Mouse (Mus musculus) forebrain, embryonic 14.5 days (tissue): ENCODE measurements around the gene Dync2li1. TPM values are rescaled to one million over a fixed set of nuclear protein-coding genes. Genes with fewer than 3 reads are reported as not detected.

Source experiments
- ATAC-seq: fragments of 200-750 bp; cut with Nextera tagmentation; 2 replicates; pipeline ENCODE4 v1.8.0; 2017; ENCODE audit warnings: mild to moderate bottlenecking, moderate library complexity
- DNase-seq: peaks from one replicate; pipeline ENCODE4 v3.0.0-alpha.2; 2015; ENCODE audit warnings: low spot score
- H3K27ac ChIP-seq: fragments of 300-500 bp; sonication (generic); 2 replicates; pipeline ENCODE4 v1.5.1; 2014; ENCODE audit warnings: low read depth, mild to moderate bottlenecking, control low read depth, low read length, moderate library complexity
- H3K27me3 ChIP-seq: fragments of 300-500 bp; sonication (generic); replicated peaks from 2 replicates; pipeline ENCODE4 v1.6.1; 2014; ENCODE audit warnings: low read length, control low read depth, mixed read lengths; ENCODE audit not compliant: control insufficient read depth, insufficient read depth
- H3K36me3 ChIP-seq: fragments of 300-500 bp; sonication (generic); 2 replicates; pipeline ENCODE4 v1.6.1; 2014; ENCODE audit warnings: low read length, control low read depth; ENCODE audit not compliant: control insufficient read depth, insufficient read depth
- H3K4me1 ChIP-seq: fragments of 300-500 bp; sonication (generic); 2 replicates; pipeline ENCODE4 v1.6.1; 2014; ENCODE audit warnings: antibody characterized with exemption, low read length, control low read depth; ENCODE audit not compliant: control insufficient read depth, insufficient read depth
- H3K4me2 ChIP-seq: fragments of 300-500 bp; sonication (generic); 2 replicates; pipeline ENCODE4 v1.6.1; 2014; ENCODE audit warnings: mild to moderate bottlenecking, control low read depth, low read length
- H3K4me3 ChIP-seq: fragments of 300-500 bp; sonication (generic); 2 replicates; pipeline ENCODE4 v1.5.1; 2014; ENCODE audit warnings: low read depth, low read length, control low read depth
- H3K9ac ChIP-seq: fragments of 300-500 bp; sonication (generic); 2 replicates; pipeline ENCODE4 v1.6.1; 2014; ENCODE audit warnings: mild to moderate bottlenecking, low read length, control low read depth, moderate library complexity
- H3K9me3 ChIP-seq: fragments of 300-500 bp; sonication (generic); replicated peaks from 2 replicates; pipeline ENCODE4 v1.6.1; 2016; ENCODE audit warnings: low read length, control low read depth, mixed read lengths; ENCODE audit not compliant: control insufficient read depth
- WGBS: fragments of 180-500 bp; shearing (Covaris S2); extraction: QIAGEN DNeasy Blood & Tissue Kit; methylation state at CpG from one replicate; pipeline ENCODE4 v1.1.7; 2014; 5-methylcytosine and 5-hydroxymethylcytosine counted together
- polyA plus RNA-seq: library from polyadenylated mRNA; unstranded; fragments of >200 nt; fragmentation: Nextera tagmentation; extraction: Ambion mirVana; gene quantifications from 2 replicates; pipeline ENCODE4 v1.2.1, GENCODE M21; 2014

The Dync2li1 gene
- polyA plus RNA-seq, 1 experiment from 2014 or later = 43.3 TPM

- Histone ChIP-seq H3K9me3 (no peaks in the 10 kb centered on the region), H3K9ac (no peak overlapping the region), H3K4me2 (no peak overlapping the region), H3K4me1 (no peaks in the 10 kb centered on the region), H3K4me3 (no peak overlapping the region), H3K27me3 (no peaks in the 10 kb centered on the region), H3K27ac (no peak overlapping the region), H3K36me3 (no peaks in the 10 kb centered on the region)
- WGBS = 63% methylated on average over 5 of the region's 5 CpGs
- DNase-seq = no peak
- no peak for ATAC-seq
These were observed 31.9 kb downstream of the Dync2li1 start for GRCm38 (mm10) chr17:84658195-84658594.

GRCm38 (mm10) chr17:84658951-84659350, 32.7 kb downstream of the Dync2li1 start:
- Histone ChIP-seq H3K9me3 (no peaks in the 10 kb centered on the region), H3K4me2 (no peak overlapping the region), H3K36me3 (no peaks in the 10 kb centered on the region), H3K27ac (no peak overlapping the region), H3K4me3 (no peak overlapping the region), H3K4me1 (no peaks in the 10 kb centered on the region), H3K27me3 (no peaks in the 10 kb centered on the region), H3K9ac (no peak overlapping the region)
- DNase-seq = no peak
- ATAC-seq = no peak
- 79% methylated on average over 8 of the region's 8 CpGs for WGBS

DNA sequence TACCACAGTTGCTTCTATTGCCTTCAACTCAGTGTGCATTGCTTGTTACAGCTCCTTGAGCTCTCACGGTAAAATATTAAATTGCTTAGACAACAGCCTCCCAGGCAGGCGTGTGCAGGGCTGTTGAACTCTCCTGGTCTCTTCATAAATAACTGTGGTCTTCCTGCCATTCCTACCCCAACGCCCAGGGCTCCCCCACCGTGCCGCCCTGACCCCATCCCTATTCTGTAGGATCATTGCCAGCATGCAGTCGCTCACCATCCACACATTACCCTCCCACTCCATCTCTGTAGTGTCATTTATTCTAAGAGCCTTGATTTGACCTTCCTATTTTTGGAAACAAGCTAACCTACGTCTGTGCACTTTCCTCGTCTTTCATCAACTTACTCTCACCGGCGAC, 38.8 kb downstream of the Dync2li1 start:
- Histone ChIP-seq H3K9ac (no peak overlapping the region), H3K27me3 (no peaks in the 10 kb centered on the region), H3K36me3 (no peaks in the 10 kb centered on the region), H3K4me2 (no peak overlapping the region), H3K9me3 (no peaks in the 10 kb centered on the region), H3K27ac (no peak overlapping the region), H3K4me1 (no peaks in the 10 kb centered on the region), H3K4me3 (no peak overlapping the region)
- no peak for ATAC-seq
- 70% methylated on average over 10 of the region's 10 CpGs for WGBS
- no peak for DNase-seq

DNA sequence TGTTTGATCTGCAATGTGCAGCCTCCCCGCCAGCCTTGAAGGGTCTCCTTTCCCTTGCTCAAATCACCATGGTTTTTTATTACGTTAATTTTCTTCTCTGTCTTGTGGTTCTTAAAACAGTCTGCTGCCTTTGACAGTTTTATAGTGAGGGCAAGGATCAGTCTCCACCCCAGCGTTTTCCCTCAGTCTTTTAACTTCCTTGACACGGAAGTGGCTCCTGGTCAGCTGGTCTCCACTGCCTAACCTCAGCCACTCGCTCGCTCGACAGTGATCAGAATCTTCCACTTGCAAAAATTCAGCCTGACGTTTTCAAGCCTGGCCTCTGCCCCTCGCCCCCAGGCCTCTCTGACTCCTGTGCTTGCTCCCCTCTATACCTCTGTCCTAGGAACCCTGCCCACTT, 39.4 kb downstream of the Dync2li1 start:
- Histone ChIP-seq H3K4me3 (no peak overlapping the region), H3K4me1 (no peaks in the 10 kb centered on the region), H3K36me3 (no peaks in the 10 kb centered on the region), H3K27me3 (no peaks in the 10 kb centered on the region), H3K9ac (no peak overlapping the region), H3K4me2 (no peak overlapping the region), H3K27ac (no peak overlapping the region), H3K9me3 (no peaks in the 10 kb centered on the region)
- DNase-seq (no peak), ATAC-seq (no peak)
- 70% methylated on average over 9 of the region's 9 CpGs for WGBS

DNA sequence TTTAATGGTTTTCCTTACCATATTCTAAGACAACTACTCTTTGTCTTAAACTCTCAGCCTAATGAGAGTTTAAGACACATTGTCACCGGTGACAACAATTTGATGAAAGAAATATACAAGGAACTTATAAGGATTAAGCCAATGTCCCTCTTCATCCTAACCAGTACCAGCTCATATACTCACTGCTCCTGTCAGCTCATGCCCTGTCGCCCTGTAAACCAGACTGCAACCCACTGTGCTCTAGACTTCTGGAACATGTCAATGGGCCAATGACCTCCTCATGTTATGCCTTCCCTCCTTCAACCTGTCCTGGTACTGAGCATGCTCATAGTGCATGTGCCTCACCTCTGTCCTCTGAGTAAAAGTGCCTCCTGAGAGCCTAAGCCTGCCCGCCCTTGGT, 41.6 kb downstream of the Dync2li1 start:
- no peak overlapping the region for H3K4me3 ChIP-seq
- H3K4me2 ChIP-seq = no peak overlapping the region
- H3K9ac ChIP-seq = no peak overlapping the region
- no peak overlapping the region for H3K27ac ChIP-seq
- no peaks in the 10 kb centered on the region for H3K9me3 ChIP-seq
- ATAC-seq (no peak), DNase-seq (no peak)
- H3K4me1 ChIP-seq = no peaks in the 10 kb centered on the region
- WGBS = 89% methylated on average over 3 of the region's 3 CpGs
- H3K36me3 ChIP-seq = no peaks in the 10 kb centered on the region
- no peaks in the 10 kb centered on the region for H3K27me3 ChIP-seq

DNA sequence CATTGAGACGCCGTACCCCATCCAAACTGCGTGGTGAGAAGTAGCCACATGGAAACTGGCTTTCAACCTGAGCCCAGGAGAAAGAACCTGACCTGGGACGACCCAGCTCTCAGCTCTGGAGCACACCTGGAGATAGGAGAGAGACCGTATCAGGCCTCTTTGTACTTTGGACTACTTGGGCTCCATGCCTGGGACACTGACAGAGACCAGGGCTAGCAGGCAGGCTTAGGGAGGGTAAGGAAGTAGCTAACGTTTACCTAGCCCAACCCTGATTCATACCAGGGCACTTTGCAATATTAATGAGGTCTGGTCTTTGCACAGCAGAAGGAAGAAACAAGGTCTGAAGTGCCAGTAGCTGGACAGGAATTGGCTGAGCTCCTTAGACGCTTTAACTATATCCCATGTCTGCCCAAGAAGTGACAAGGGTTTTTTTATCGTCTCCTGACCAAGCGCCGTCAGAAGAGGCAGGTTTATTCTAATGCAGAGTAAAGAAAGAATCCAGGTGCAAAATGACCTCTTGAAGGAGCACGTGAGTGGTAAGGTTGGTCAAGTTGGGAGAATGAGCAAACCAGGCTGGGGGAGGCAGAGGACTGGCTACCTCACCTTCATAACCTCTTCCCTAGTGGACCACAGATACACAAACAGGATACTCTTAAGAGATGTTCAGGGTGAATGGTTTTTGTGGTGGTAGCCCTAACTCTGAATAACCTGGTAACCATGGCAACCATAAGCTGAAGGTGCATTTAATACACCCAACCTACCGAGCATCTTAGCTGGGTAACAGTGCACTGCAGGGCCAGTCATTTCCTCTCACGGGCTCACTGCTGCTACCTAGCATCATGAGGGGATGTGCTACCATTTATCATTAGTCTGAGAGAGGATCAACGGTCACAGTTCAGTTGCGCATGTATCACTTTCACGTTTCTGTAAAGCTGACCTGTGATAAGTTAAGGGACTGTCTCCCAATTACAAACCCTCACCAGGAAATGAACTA, 46.4 kb downstream of the Dync2li1 start:
- ATAC-seq (no peak), DNase-seq (no peak)
- H3K4me2 ChIP-seq = no peak overlapping the region
- H3K36me3 ChIP-seq = no peaks in the 10 kb centered on the region
- H3K27ac ChIP-seq = no peak overlapping the region
- peaks cover 4% of the 10 kb centered on the region; the same call in 1 of the 2 replicates for H3K4me1 ChIP-seq
- H3K4me3 ChIP-seq = no peak overlapping the region
- peaks cover 8% of the 10 kb centered on the region for H3K27me3 ChIP-seq
- H3K9ac ChIP-seq = no peak overlapping the region
- no peaks in the 10 kb centered on the region for H3K9me3 ChIP-seq
- 73% methylated on average over 16 of the region's 16 CpGs for WGBS

DNA sequence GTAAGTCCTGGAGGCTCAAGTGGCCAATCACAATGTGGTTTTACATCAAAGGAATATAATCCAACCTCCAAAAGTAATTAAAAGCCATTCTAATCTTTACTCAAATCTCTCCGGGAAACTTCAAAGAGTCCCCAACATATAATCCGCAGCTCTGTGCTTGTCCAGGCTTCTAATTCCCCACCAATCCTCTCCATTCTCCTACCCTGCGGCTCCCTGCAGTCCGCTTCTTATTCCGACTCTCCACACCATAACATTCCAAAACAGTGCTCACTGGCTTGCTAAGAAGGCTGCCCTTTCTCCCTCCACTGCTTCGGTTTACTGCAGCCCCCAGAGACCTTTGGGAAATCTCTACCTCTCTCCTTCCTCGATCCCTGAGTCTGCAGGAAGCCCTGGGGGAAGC, 47.8 kb downstream of the Dync2li1 start:
- Histone ChIP-seq H3K4me2 (no peak overlapping the region), H3K4me3 (no peak overlapping the region), H3K4me1 (peaks cover 4% of the 10 kb centered on the region; the same call in 1 of the 2 replicates), H3K27me3 (peaks cover 8% of the 10 kb centered on the region), H3K27ac (no peak overlapping the region), H3K36me3 (no peaks in the 10 kb centered on the region), H3K9ac (no peak overlapping the region), H3K9me3 (no peaks in the 10 kb centered on the region)
- DNase-seq = no peak
- WGBS = 5% methylated on average over 7 of the region's 7 CpGs
- 0 out of 2 replicates have a peak, but pooled peaks have one; percentile 32 for ATAC-seq

- DNase-seq (no peak), ATAC-seq (no peak)
- no peak overlapping the region for H3K4me2 ChIP-seq
- H3K27ac ChIP-seq = no peak overlapping the region
- no peaks in the 10 kb centered on the region for H3K9me3 ChIP-seq
- H3K4me3 ChIP-seq = no peak overlapping the region
- peaks cover 4% of the 10 kb centered on the region; the same call in 1 of the 2 replicates for H3K4me1 ChIP-seq
- no peak overlapping the region for H3K9ac ChIP-seq
- H3K27me3 ChIP-seq = peaks cover 8% of the 10 kb centered on the region
- H3K36me3 ChIP-seq = no peaks in the 10 kb centered on the region
- WGBS = 62% methylated on average over 4 of the region's 4 CpGs
These were observed 48.9 kb downstream of the Dync2li1 start for GRCm38 (mm10) chr17:84675204-84675603.

DNA sequence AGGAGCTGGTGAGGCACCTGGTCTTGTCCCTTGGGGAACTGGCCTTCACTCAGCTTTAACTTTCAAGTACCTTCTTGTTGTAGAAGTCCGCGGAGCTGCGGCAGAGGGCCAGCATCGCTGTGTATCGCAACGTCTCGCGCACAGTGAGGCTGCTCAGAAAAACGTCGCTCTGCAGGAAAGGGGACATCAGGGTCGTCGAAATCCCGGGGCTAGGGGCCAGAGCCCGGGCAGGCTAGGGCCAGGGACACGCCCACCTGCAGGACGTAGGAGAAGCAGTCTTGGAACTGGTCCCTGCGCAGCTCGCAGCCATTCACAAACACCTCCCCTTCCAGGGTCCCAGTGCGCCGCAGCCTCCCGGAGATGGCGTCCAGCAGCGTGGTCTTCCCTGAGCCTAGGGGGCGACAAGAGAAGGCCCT, 49.7 kb downstream of the Dync2li1 start, which contains the start of gene Abcg8:
Gene Abcg8 (plus strand): TSS at position 352 of the 416 bp plus-strand sequence.
- under 1% methylated on average over 24 of the region's 24 CpGs for WGBS
- H3K27ac ChIP-seq = no peak within 1 kb of the TSS
- peak within 1 kb of the TSS; percentile 25 for H3K4me3 ChIP-seq
- peak; percentile 43 for DNase-seq
- ATAC-seq = peak; percentile 60; the same call in 1 of the 2 replicates
- H3K9me3 ChIP-seq = no peaks in the 10 kb centered on the region
- peaks cover 8% of the 10 kb centered on the region for H3K27me3 ChIP-seq
- H3K9ac ChIP-seq = peak within 1 kb of the TSS; percentile 50
- H3K36me3 ChIP-seq = no peaks in the 10 kb centered on the region
- peak within 1 kb of the TSS; percentile 62 for H3K4me2 ChIP-seq
- H3K4me1 ChIP-seq = peaks cover 4% of the 10 kb centered on the region; the same call in 1 of the 2 replicates
